Mouse (Mus musculus): ENCODE measurements around the gene Gm49486.

GRCm38 (mm10) chr15:79238036-79238435, 8.8 kb downstream of the Gm49486 start:
- TF ChIP-seq CTCF (conservative IDR thresholded peaks at IDR 0.05; ENCODE audit: insufficient read depth, insufficient read length, low read depth, low read length) (no peak), POLR2A (IDR thresholded peaks at IDR 0.05; ENCODE audit: low read depth, low read length) (no peak)

All from kidney, adult 2 months (tissue).